Mouse (Mus musculus) adipocyte (in vitro differentiated cells): ENCODE measurements around the gene Ddb1.

Experiments
- DNase-seq: peaks from one replicate; pipeline ENCODE4 v3.0.0-alpha.2; 2016; ENCODE audit warnings: low spot score

The Ddb1 gene

DNA sequence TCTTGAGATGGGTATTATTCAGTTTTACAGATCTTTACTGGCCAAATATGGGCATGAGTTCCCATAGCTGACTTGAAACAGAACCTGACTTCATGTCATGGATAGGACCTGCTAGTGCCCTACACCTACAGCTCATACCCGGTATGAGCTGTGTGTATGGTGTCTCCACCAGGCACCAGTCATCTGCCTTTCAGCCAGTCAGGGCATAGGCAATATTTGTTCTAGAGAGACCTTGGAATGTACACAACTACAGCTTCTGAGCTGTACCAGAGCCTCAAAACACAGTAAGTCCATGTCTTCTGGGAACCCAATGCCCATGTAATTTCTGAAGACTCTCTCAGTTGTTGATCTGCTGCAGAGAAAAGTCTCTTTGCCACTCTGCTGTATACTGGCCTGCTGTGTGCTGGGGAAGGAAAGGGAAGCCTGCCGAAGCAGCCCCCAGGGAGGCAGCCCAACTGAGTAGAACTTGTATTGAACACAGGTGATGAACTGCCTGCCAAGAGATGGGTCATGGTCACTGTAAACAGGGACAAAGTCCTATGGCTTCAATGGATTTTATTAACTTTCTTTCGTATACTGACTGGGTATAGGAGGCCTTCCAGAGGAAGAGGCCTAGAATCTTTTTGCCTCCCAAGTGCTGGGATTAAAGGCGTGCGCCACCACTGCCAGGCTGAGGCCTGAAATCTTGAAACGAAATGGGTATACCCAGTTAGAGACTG is 13.3 kb upstream of the Ddb1 start:
- DNase-seq: no peak

- DNase-seq: no peak
Observed at GRCm38 (mm10) chr19:10598188-10598587, 6.9 kb upstream of the Ddb1 start.

GRCm38 (mm10) chr19:10599648-10600047 is 5.5 kb upstream of the Ddb1 start:
- no peak for DNase-seq

DNA sequence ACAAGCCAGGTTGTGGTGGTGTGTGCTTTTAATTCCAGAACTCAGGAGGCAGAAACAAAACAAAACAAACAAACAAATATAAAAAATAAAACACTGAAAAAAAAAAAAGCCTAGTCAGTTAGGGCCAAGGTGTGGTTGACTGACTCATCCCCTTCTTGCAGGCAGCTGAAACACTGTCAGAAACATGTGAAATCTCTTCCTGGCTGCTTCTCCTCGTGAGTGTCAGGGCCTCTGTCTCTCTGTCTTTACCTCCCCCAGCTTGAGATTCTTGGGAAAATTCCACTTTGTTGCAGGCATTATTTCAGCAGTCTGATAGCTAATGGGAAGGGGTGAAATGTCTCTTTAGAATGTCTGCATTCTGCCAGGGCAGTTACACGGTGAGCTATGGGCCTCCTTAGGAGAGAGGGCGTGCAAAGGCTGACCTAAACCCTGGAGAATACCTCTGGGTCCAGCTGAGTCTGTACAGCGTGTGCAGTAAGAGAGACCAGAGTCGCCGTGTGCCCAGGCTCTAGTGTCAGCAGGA is 2.8 kb upstream of the Ddb1 start:
- no peak for DNase-seq

- peak; percentile 97 for DNase-seq
Observed at GRCm38 (mm10) chr19:10602787-10603186, 2.3 kb upstream of the Ddb1 start.

DNA sequence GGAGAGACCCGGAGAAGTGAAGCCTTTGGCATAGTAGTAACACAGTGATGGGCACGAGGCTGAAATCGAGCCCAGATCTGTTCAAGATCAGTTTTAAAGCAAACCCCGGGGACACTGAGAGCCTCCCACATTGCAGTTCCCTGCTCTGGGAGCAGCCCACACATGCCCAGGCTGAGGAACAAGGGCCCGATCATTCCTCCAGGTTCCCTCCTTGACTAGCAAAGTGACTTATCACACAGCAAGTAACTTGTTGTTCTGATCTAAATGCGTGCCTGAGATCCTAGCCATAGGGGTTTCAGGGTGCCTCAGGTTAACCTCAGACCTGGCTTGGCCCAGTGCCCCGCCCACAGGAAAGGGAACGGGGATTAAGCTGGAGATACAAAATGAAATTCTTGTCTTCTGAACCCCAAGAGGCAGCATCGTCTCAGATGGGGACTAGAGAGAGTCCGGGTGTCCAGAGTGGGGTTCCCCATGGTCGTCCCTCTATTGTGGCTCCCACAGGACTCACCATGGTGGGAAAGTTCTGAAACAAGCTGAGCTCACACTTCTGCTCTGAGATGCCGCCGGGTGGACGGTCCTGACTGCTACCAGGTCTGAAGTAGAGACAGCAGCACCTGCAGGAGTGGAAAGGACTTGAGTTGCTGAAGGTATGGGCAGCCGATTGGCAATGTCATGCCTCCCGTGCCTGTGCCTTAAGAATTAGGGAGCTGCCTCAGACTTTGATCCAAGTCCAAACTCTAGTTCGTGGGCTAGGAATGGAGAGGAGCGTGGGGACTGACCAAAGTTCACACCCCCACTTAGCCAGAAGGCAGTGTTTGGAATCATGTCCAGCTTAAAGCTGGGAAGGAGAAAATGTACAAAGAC is 1.2 kb upstream of the Ddb1 start:
- no peak for DNase-seq

DNA sequence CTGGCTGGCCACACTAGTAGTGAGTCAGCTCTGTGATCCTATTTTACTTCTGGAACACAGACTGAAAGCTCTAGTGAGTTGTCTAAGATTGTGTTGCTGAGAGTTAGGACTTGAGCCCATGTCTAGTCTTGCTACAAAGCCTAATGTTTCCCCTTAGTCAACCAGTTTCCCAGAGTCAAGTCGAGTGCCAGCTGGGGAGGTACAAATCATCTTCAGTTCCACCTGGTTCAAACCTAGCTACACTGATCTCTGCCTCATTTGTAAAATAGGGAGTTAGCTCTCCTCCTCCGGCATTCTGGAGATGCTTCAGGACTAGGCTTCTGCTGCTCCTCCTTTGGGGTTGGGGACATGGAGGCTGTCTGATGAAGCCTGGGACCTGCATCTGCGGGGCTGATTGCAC is 593 bp upstream of the Ddb1 start:
- peak; percentile 34 for DNase-seq

- peak; percentile 61 for DNase-seq
Observed at GRCm38 (mm10) chr19:10605901-10606622, 935 bp downstream of the Ddb1 start.

DNA sequence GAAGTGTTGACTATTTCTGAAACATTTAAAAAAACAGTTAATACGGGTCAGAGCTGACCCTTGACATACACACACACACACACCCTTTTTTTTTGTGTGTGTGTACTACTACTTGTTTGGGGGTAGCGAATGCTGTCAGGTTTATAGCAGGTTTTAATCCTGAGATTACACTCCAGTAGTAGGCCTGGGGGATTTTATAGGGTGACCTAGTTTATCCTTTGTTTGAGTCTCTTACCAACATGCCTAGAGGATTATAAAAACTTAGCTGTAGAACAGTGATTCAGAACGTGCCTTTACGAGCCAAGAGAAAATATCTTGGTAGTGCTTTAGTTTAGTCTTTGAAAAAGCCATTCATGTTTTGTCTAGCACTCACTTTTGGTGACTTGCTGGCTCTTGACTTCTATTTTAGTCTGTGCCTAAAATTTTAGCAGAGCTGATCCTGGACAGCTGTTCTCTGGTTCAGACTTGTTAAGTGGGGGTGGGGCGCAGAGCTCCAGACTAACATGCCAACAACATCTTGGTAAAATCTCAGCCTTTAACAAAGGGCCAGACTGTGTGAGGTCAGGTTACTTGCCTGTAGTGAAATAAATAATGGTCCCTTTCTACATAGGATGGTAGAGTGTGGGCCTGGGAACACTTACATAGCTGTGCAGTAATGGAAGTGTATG is 3.6 kb downstream of the Ddb1 start:
- peak; percentile 43 for DNase-seq

DNA sequence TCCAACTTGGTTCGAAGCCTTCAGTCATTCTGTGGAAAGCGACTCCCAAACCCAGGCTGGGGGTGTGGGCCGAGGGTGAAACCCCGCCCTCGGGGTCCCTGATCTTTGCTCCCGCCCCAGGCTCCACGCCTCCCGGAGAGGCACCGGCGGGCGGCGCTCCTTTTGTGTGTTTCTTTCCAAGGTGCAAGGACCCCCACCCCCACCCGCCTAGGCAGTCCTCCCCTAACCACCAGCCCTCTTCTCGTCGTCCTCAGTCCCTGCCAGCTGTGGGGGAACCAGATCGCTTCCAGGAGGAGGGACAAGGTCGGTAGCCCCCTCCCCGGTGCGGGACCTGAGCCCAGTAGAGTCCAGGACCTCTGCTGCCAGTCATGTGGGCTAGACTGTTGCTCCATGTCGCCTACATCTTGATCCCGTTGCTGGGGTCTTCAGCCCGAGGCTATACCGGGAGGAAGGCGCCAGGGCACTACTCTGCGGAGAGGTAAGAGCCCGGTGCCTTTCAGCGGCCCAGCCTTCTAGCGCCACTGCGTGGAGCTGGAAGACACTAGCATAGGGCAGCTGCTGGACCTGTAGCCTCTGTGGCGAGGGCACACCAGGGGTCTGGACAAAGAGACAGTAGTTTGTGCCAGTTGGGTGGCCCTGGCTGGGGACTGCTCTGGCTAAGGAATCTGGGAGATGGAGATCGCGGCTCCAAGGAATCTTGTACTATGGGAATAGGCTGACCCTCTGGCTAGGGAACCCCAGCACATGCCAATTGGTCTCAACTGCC is 29.2 kb downstream of the Ddb1 start, which contains the start of gene Vwce:
TSS of gene Vwce (plus strand) at position 108 of the 766 bp plus-strand sequence.
- DNase-seq: no peak

DNA sequence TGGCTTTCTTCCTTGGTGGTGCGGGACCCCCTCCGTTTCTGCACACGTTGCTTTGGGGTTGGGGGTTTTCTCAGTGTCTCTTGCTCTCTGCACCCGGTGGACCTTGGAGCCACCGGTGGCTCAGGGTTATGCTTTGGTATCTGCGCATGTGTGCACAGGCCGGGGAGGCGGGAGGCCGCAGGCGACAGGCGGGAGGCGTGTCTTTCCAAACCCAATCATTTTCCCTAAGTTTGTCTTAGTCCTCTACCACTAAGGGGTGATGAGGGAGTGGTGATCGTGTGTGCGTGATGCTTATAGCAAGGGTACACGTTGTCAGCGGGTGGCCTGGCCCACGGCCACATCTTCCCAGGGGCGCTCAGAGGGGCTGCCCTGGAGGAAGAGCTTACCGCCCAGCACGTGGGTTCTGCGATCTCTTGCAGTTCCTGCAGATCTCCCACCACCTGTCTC is 29.8 kb downstream of the Ddb1 start:
- no peak for DNase-seq

DNA sequence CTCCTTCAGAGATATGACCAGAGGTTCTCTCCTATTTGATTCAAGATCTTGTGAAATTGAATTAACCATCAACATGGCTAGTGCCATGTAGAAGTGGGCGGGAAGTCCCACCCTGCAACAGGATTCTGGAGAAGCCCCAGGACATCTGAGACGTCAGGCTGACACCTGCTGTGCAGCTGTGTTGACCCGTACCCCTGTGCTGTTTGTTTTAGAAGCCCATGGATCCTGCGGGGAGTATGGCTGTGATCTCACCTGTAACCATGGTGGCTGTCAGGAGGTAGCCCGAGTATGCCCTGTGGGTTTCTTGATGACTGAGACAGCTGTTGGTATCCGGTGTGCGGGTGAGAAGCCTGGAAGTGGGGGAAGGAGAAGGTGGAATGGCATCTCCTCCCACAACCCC is 32.7 kb downstream of the Ddb1 start:
- no peak for DNase-seq

- DNase-seq: no peak
Observed at GRCm38 (mm10) chr19:10640080-10640479, 35.0 kb downstream of the Ddb1 start.

GRCm38 (mm10) chr19:10640589-10641378 is 35.7 kb downstream of the Ddb1 start:
- no peak for DNase-seq

- peak; percentile 95 for DNase-seq
Observed at GRCm38 (mm10) chr19:10645616-10646015, 40.5 kb downstream of the Ddb1 start.

- DNase-seq: no peak
Observed at GRCm38 (mm10) chr19:10648156-10648555, 43.0 kb downstream of the Ddb1 start.

GRCm38 (mm10) chr19:10656058-10656457 is 50.9 kb downstream of the Ddb1 start:
- no peak for DNase-seq

DNA sequence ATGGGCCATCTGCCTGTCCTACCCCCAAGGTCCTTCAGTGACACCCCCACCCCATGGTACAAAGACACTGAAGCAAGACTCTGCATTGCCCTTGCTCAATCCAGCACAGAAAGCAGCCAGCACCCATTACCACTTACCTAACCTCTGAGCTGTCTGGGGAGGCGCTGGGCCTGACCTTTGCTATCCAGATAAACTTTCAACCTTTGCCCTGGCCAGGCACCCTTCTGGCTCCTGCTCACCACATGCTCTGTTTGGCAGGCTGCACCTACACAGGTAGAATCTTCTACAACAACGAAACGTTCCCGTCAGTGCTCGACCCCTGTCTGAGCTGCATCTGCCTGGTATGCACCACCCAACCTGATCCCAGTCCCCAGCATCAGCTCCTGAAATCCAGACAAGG is 52.6 kb downstream of the Ddb1 start:
- no peak for DNase-seq

- no peak for DNase-seq
Observed at GRCm38 (mm10) chr19:10658406-10658805, 53.3 kb downstream of the Ddb1 start.

- no peak for DNase-seq
Observed at GRCm38 (mm10) chr19:10661373-10661772, 56.2 kb downstream of the Ddb1 start.
